Mouse (Mus musculus) cerebral cortex, adult 2 months (tissue): Measurements from ENCODE around the gene Tpst2.

Experiments used
- WGBS: fragments of 180-500 bp; shearing (Covaris S2); methylation state at CpG from one replicate; pipeline ENCODE4 v1.1.7; 2018; 5-methylcytosine and 5-hydroxymethylcytosine counted together

Gene Tpst2

DNA sequence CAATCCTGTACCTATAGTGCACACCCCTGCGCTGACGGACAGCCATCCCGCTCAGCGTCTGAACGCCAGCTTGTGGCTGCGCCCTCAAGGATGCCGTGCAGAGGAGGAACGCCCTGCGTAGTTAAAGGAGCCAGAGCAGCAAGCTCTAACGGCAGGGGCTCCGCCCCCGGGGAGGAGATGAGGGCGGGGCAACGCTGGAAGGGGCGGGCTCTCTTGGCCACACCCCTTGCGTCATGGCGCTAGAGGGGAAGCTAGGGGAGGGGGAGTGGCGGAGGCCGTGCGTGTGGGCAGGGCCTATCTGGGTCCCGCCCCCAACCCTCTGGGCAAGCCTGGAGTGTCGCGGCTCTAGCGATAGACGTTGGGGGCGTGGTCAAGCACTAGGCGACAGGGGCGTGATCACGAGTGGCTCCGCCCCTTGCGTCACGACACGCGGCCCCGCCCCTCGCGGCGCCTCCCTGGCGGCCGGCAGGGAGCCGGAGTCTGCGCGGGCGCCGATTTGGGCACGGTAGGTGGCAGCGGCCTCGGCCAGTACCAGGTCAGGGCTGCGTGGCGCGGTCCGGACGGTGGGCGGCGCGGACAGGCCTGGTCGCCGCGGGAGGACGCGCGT, at the start of gene Tpst2:
TSS of gene Tpst2 (plus strand) at position 425 of the 607 bp plus-strand sequence.
- WGBS: under 1% methylated on average over 62 of the region's 62 CpGs

GRCm38 (mm10) chr5:112227354-112227753, 49.1 kb upstream of the Tpst2 start:
- WGBS: 1% methylated on average over 30 of the region's 30 CpGs

DNA sequence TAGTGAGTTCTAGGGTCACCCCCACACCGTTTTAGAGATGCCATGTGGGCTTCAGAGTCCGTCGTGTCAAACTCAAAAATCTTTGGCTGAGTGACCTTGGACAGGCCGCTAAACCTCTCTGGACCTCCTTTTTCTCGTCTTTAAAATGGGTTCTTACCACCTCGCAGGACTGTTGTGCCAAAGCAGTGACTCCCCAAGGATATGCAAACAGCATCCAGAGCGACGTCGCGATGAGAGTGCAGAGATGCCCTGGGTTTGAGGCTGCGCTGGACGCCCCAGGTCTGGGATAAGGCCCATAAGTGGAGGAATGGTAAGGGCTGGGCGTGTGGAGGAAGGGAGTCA, 48.6 kb upstream of the Tpst2 start:
- WGBS: 3% methylated on average over 13 of the region's 13 CpGs

DNA sequence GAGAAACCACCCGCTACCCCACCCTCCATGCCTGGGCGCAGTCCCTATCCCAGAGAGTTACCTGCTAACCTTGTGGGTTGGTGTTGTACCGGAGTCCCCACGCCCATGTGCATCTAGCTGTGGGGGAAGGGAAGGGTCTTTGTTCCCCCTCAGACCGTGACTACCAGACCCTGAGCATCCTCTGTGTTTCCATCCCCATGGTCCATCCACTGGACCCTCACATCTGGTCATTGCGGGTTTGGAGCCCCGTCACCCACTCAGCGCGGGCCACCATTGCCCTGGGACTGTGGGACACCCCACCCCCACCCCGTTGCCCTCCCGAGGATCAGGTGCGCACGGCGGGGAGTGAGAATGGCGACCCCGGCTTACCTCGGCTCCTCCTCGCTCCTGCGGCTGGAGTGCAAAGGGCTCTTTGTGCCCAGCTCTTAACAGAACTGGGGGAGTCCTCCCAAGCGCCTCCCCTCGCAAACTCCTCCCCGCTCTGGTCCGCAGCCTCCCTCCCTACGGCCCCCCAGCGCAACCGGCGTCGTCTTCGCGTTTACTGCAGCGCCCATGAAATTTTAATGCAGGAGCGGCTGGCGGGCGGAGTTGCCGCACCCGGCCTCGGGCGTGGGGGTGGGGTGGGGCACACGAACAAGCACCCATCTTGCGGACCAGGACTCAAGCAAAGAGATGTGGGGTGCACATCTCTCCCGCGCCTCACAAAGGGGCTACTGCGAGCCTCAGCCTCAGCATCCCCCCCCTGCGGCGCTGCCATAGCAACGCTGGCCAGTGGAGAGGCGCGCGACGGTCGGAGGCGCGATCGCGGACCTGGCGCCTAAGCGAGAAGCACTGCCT, 48.0 kb upstream of the Tpst2 start:
- WGBS: 1% methylated on average over 57 of the region's 57 CpGs

DNA sequence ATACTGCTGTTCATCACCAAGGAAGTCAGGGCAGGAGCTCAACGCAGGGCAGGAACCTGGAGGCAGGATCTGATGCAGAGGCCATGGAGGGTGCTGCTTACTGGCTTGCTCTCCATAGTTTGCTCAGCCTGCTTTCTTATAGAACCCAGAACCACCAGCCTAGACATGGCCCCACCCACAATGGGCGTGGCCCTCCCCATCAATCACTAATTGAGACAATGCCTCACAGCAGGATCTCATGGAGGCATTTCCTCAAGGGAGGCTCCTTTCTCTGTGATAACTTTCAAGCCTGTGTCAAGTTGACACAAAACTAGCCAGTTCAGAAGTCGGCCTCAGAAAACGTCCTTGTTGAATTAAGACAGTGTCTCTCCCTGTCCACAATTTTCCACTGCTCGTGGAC, 40.7 kb upstream of the Tpst2 start:
- 70% methylated on average over 5 of the region's 5 CpGs for WGBS

DNA sequence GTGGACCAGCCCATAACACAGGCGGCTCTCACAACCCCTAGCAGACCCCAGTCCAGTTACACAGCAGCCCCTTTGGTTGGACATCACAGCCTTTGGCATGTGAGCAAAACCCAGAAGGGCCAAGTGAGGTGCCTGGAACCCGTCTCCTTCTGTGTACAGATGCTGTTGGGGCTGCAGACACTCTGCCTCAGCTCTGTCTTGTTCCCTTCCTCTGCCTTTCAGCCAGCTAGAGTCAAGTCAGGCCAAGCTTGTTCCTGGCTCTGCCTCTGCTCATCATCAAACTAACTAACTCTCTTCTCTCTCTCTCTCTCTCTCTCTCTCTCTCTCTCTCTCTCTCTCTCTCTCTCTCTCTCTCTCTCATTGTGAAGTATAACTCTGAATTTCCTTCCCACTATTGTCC, 39.9 kb upstream of the Tpst2 start:
- WGBS: 77% methylated on average over 2 of the region's 2 CpGs

DNA sequence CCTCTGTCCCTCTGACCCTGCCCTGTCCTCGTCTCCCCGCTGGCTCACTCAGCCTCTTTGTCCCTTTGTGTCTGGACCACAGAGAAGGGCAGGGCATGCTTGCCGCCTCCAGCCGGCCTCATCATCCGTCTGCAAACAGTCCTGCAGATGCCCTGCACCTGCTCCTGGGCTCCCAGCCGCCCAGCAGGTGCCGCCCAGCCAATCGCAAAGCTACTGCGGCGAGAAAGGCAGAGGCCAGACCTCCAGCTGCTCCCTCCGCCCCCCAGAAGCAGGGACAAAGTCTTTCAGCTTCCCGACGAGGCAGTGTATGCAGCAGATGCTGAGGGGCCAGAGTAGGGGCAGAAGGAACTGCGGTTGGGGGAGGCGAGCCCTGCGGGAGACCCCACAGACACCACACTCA, 39.1 kb upstream of the Tpst2 start:
- 49% methylated on average over 16 of the region's 16 CpGs for WGBS

GRCm38 (mm10) chr5:112237866-112238570, 38.5 kb upstream of the Tpst2 start:
- 69% methylated on average over 9 of the region's 9 CpGs for WGBS

DNA sequence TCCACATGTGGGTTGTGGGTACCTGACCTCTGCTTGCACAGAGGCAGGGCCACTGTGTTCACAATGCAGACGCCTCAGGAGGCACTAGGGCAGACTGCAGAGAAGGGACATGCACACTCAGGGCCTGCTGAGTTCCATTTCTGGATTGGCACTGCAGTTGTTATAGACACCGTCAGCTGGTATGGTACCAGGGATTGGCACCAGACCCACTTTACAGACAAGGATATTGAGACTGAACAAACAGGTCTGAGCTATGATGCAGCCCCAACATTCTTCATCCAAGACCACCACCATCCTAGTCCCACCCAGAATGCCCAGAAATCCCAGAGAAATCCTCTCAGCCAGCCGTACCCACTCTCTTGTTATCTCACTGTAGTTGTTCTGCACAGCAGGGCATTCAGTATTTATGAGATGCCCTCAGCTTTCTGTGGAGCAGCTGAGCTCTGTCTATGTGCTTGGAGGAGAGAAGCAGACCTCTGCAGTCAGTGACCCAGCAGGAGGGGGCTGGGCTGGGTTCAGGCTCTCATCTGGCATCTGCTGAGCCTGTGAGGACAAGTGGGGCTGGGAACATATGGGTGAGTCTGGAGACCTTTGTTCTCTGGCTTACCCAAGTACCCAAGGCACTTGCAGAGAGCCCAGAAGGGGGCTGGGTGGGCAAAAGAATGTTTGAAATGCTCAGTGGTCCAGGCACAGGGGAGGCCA, 37.6 kb upstream of the Tpst2 start:
- WGBS: 43% methylated on average over 3 of the region's 3 CpGs

DNA sequence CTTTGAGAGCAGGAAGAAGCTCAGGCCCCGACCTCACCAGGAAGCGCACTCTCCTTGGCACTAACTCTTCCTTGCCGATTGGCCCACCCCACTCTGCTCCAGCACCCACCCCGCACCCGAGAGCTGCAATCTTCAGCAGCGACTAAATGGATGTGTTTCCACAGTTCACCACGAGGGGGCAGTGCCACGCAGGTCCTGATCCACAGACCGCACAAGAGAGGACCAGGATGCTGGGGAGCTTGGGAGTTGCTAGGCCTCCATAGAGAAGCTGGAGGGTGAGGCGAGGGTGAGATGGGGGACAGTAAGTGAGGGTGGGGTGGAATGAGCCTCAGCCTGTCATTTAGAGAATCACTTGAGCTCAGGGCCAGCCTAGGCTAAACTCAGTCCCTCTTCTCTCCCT, 35.7 kb upstream of the Tpst2 start:
- 3% methylated on average over 10 of the region's 10 CpGs for WGBS

- 52% methylated on average over 2 of the region's 2 CpGs for WGBS
Measured at GRCm38 (mm10) chr5:112241849-112242248, 34.6 kb upstream of the Tpst2 start.

GRCm38 (mm10) chr5:112242361-112242778, 34.1 kb upstream of the Tpst2 start:
- WGBS: 48% methylated on average over 5 of the region's 5 CpGs

- WGBS: 62% methylated on average over 5 of the region's 5 CpGs
Measured at GRCm38 (mm10) chr5:112243041-112243440, 33.5 kb upstream of the Tpst2 start.

GRCm38 (mm10) chr5:112243539-112244274, 32.8 kb upstream of the Tpst2 start:
- 73% methylated on average over 10 of the region's 10 CpGs for WGBS

DNA sequence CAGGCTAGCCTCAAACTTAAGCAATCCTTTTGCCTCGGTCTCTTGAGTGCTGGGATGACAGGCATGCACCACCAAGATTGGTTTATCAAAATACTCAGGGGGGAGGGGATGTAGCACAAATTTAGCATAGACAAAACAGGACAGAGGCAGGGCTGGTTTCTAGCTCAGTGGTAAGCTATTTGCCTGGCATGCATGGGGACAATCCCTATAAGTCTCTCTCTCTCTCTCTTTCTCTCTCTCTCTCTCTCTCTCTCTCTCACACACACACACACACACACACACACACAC, 32.3 kb upstream of the Tpst2 start:
- WGBS: 71% methylated on average over 1 of the region's 1 CpGs

DNA sequence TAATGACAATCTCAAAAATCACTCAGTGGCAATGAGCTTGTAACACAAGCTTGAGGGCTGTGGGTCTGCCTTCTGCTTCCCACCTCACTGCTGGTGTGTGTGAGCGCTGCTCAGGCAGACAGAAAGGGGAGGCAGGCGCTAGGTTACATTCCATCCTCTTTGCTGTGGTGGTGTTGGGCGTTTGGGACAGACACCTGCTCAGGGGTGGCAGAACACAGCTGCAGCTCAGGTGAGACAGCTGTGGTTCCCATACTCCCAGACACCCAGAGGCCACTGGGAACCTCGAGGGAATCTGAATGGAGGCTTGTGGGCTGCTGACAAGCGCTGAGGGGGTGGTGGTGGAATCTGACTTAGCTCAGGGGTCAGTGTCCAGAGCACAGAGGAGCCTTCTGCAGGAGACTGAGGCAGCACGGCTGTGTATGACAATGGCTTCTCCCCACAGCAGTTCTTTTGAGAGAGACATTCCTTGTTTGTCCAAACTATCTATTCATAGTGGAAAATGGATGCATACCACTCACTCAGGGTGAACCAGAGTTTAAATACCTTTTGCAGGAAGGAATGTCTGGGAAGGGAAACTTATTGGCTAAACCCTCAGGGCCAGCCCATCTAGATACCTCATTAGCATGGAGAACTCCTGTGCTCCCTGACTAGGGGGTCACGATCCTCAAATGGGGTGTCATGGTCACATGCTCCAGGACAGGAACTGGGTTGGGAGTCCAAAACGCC, 31.4 kb upstream of the Tpst2 start:
- 68% methylated on average over 8 of the region's 8 CpGs for WGBS

GRCm38 (mm10) chr5:112247399-112247798, 29.1 kb upstream of the Tpst2 start:
- WGBS: 56% methylated on average over 8 of the region's 8 CpGs

DNA sequence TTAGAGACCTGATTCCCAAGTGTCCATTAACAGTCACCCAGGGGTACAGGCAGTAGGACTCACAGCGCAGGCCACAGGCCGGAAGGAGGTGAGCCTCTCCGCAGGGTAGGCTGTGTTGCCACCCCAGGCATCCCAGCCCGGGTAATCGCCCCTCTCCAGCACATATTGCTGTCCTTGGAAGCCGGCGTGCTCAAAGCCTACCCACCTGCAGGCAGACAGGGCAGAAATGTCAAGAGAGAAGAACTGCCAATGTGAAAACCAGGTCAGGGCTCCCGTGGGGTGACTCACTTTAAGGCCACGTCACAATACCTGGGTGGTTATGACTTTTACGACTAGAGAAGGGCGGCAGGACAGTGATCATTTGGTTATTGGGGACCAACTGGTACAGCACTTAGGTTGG, 27.4 kb upstream of the Tpst2 start:
- WGBS: 93% methylated on average over 11 of the region's 11 CpGs

- WGBS: 71% methylated on average over 2 of the region's 2 CpGs
Measured at GRCm38 (mm10) chr5:112252400-112252799, 24.1 kb upstream of the Tpst2 start, which contains the start of gene Cryba4. Cryba4 (minus strand) TSS chr5:112252518.

GRCm38 (mm10) chr5:112253169-112253568, 23.3 kb upstream of the Tpst2 start:
- 56% methylated on average over 8 of the region's 8 CpGs for WGBS

GRCm38 (mm10) chr5:112254282-112254806, 22.1 kb upstream of the Tpst2 start:
- WGBS: 46% methylated on average over 7 of the region's 7 CpGs
